Mouse (Mus musculus) kidney, embryonic 16.5 days (tissue): ENCODE measurements around the gene 1700066M21Rik. TPM values are rescaled to one million over a fixed set of nuclear protein-coding genes. Genes with fewer than 3 reads are reported as not detected.

Source experiments
- ATAC-seq: fragments of 200-750 bp; cut with Nextera tagmentation; 2 replicates; pipeline ENCODE4 v1.8.0; 2017; ENCODE audit warnings: moderate TSS enrichment; ENCODE audit not compliant: low FRiP score, low TSS enrichment
- H3K27ac ChIP-seq: fragments of 300-500 bp; sonication (generic); 2 replicates; pipeline ENCODE4 v1.5.1; 2014; ENCODE audit warnings: low read length
- H3K27me3 ChIP-seq: fragments of 300-500 bp; sonication (generic); 2 replicates; pipeline ENCODE4 v1.6.1; 2014; ENCODE audit warnings: low read length, control low read depth, mixed read lengths; ENCODE audit not compliant: insufficient read depth
- H3K36me3 ChIP-seq: fragments of 300-500 bp; sonication (generic); 2 replicates; pipeline ENCODE4 v1.6.1; 2014; ENCODE audit warnings: low read length, control low read depth, mixed read lengths; ENCODE audit not compliant: insufficient read depth
- H3K4me1 ChIP-seq: fragments of 300-500 bp; sonication (generic); 2 replicates; pipeline ENCODE4 v1.6.1; 2014; ENCODE audit warnings: low read length, control low read depth, mixed read lengths; ENCODE audit not compliant: insufficient read depth
- H3K4me2 ChIP-seq: fragments of 300-500 bp; sonication (generic); replicated peaks from 2 replicates; pipeline ENCODE4 v1.6.1; 2014; ENCODE audit warnings: low read depth, low read length
- H3K4me3 ChIP-seq: fragments of 300-500 bp; sonication (generic); 2 replicates; pipeline ENCODE4 v1.5.1; 2014; ENCODE audit warnings: mild to moderate bottlenecking, low read length
- H3K9ac ChIP-seq: fragments of 300-500 bp; sonication (generic); replicated peaks from 2 replicates; pipeline ENCODE4 v1.6.1; 2014; ENCODE audit warnings: low read length
- H3K9me3 ChIP-seq: fragments of 300-500 bp; sonication (generic); 2 replicates; pipeline ENCODE4 v1.6.1; 2016; ENCODE audit warnings: low read length, control low read depth
- WGBS: fragments of 180-500 bp; shearing (Covaris S2); extraction: QIAGEN DNeasy Blood & Tissue Kit; methylation state at CpG from one replicate; pipeline ENCODE4 v1.1.7; 2014; 5-methylcytosine and 5-hydroxymethylcytosine counted together
- polyA plus RNA-seq: library from polyadenylated mRNA; unstranded; fragments of >200 nt; fragmentation: Nextera tagmentation; extraction: Ambion mirVana; gene quantifications from 2 replicates; pipeline ENCODE4 v1.2.1, GENCODE M21; 2015

The 1700066M21Rik gene
- polyA plus RNA-seq, 1 experiment from 2014 or later: 12.9 TPM

GRCm38 (mm10) chr1:57351941-57352340 is 25.5 kb upstream of the 1700066M21Rik start:
- 56% methylated on average over 1 of the region's 1 CpGs for WGBS
- H3K4me1 ChIP-seq: no peaks in the 10 kb centered on the region
- no peaks in the 10 kb centered on the region for H3K27me3 ChIP-seq
- no peak overlapping the region for H3K9ac ChIP-seq
- no peaks in the 10 kb centered on the region for H3K9me3 ChIP-seq
- no peak overlapping the region for H3K4me3 ChIP-seq
- ATAC-seq: no peak
- H3K4me2 ChIP-seq: no peak overlapping the region
- no peaks in the 10 kb centered on the region for H3K36me3 ChIP-seq
- H3K27ac ChIP-seq: no peak overlapping the region

- no peaks in the 10 kb centered on the region for H3K36me3 ChIP-seq
- H3K27me3 ChIP-seq: no peaks in the 10 kb centered on the region
- H3K4me2 ChIP-seq: no peak overlapping the region
- 73% methylated on average over 5 of the region's 5 CpGs for WGBS
- H3K4me1 ChIP-seq: no peaks in the 10 kb centered on the region
- no peak overlapping the region for H3K27ac ChIP-seq
- H3K9me3 ChIP-seq: no peaks in the 10 kb centered on the region
- no peak for ATAC-seq
- no peak overlapping the region for H3K4me3 ChIP-seq
- H3K9ac ChIP-seq: no peak overlapping the region
Measured at GRCm38 (mm10) chr1:57358546-57358945, 18.9 kb upstream of the 1700066M21Rik start.

GRCm38 (mm10) chr1:57367446-57367845 is 10.0 kb upstream of the 1700066M21Rik start:
- 92% methylated on average over 3 of the region's 3 CpGs for WGBS
- Histone ChIP-seq H3K9ac (no peak overlapping the region), H3K36me3 (no peaks in the 10 kb centered on the region), H3K9me3 (no peaks in the 10 kb centered on the region), H3K4me1 (no peaks in the 10 kb centered on the region), H3K27ac (no peak overlapping the region), H3K27me3 (no peaks in the 10 kb centered on the region), H3K4me2 (no peak overlapping the region), H3K4me3 (no peak overlapping the region)
- ATAC-seq: no peak

GRCm38 (mm10) chr1:57369111-57369510 is 8.3 kb upstream of the 1700066M21Rik start:
- H3K4me1 ChIP-seq: no peaks in the 10 kb centered on the region
- 82% methylated on average over 4 of the region's 4 CpGs for WGBS
- no peaks in the 10 kb centered on the region for H3K36me3 ChIP-seq
- H3K27ac ChIP-seq: no peak overlapping the region
- H3K9me3 ChIP-seq: no peaks in the 10 kb centered on the region
- no peak overlapping the region for H3K4me2 ChIP-seq
- H3K4me3 ChIP-seq: no peak overlapping the region
- no peak overlapping the region for H3K9ac ChIP-seq
- H3K27me3 ChIP-seq: no peaks in the 10 kb centered on the region
- ATAC-seq: no peak

- ATAC-seq: no peak
- no peak overlapping the region for H3K9ac ChIP-seq
- no peak overlapping the region for H3K4me2 ChIP-seq
- no peaks in the 10 kb centered on the region for H3K27me3 ChIP-seq
- H3K9me3 ChIP-seq: no peaks in the 10 kb centered on the region
- H3K4me3 ChIP-seq: no peak overlapping the region
- H3K27ac ChIP-seq: no peak overlapping the region
- 74% methylated on average over 4 of the region's 4 CpGs for WGBS
- no peaks in the 10 kb centered on the region for H3K36me3 ChIP-seq
- no peaks in the 10 kb centered on the region for H3K4me1 ChIP-seq
Measured at GRCm38 (mm10) chr1:57370451-57370850, 7.0 kb upstream of the 1700066M21Rik start.

GRCm38 (mm10) chr1:57375276-57375675 is 2.1 kb upstream of the 1700066M21Rik start:
- ATAC-seq: no peak
- H3K27me3 ChIP-seq: no peaks in the 10 kb centered on the region
- H3K4me3 ChIP-seq: no peak overlapping the region
- 91% methylated on average over 2 of the region's 2 CpGs for WGBS
- H3K9me3 ChIP-seq: no peaks in the 10 kb centered on the region
- H3K27ac ChIP-seq: no peak overlapping the region
- no peaks in the 10 kb centered on the region for H3K36me3 ChIP-seq
- no peak overlapping the region for H3K9ac ChIP-seq
- H3K4me2 ChIP-seq: no peak overlapping the region
- peaks cover 8% of the 10 kb centered on the region for H3K4me1 ChIP-seq

- H3K36me3 ChIP-seq: no peaks in the 10 kb centered on the region
- 65% methylated on average over 6 of the region's 6 CpGs for WGBS
- H3K9ac ChIP-seq: peak overlapping the region; percentile 86
- H3K4me1 ChIP-seq: peaks cover 8% of the 10 kb centered on the region
- no peak for ATAC-seq
- H3K9me3 ChIP-seq: no peaks in the 10 kb centered on the region
- H3K4me2 ChIP-seq: peak overlapping the region; percentile 62
- no peak overlapping the region; the same call in 1 of the 2 replicates for H3K27ac ChIP-seq
- H3K27me3 ChIP-seq: no peaks in the 10 kb centered on the region
- peak overlapping the region; percentile 91 for H3K4me3 ChIP-seq
Measured at GRCm38 (mm10) chr1:57376806-57377205, 614 bp upstream of the 1700066M21Rik start.

GRCm38 (mm10) chr1:57386519-57386918 is 9.1 kb downstream of the 1700066M21Rik start:
- Histone ChIP-seq H3K4me3 (no peak overlapping the region), H3K4me2 (no peak overlapping the region), H3K27me3 (no peaks in the 10 kb centered on the region), H3K9ac (no peak overlapping the region), H3K4me1 (no peaks in the 10 kb centered on the region), H3K9me3 (no peaks in the 10 kb centered on the region), H3K36me3 (0 out of 2 replicates have a peak, but pooled peaks cover 7% of the 10 kb centered on the region), H3K27ac (no peak overlapping the region)
- ATAC-seq: no peak

- no peak overlapping the region for H3K4me2 ChIP-seq
- no peak overlapping the region for H3K4me3 ChIP-seq
- H3K4me1 ChIP-seq: no peaks in the 10 kb centered on the region
- H3K9me3 ChIP-seq: no peaks in the 10 kb centered on the region
- H3K27me3 ChIP-seq: no peaks in the 10 kb centered on the region
- WGBS: 87% methylated on average over 2 of the region's 2 CpGs
- peaks cover 13% of the 10 kb centered on the region; the same call in 1 of the 2 replicates for H3K36me3 ChIP-seq
- no peak for ATAC-seq
- no peak overlapping the region for H3K9ac ChIP-seq
- no peak overlapping the region for H3K27ac ChIP-seq
Measured at GRCm38 (mm10) chr1:57387876-57388275, 10.5 kb downstream of the 1700066M21Rik start.

- Histone ChIP-seq H3K9me3 (no peaks in the 10 kb centered on the region), H3K4me3 (no peak overlapping the region), H3K27me3 (no peaks in the 10 kb centered on the region), H3K4me1 (no peaks in the 10 kb centered on the region), H3K9ac (no peak overlapping the region), H3K36me3 (peaks cover 16% of the 10 kb centered on the region; the same call in 1 of the 2 replicates), H3K27ac (no peak overlapping the region), H3K4me2 (no peak overlapping the region)
- WGBS: 93% methylated on average over 8 of the region's 8 CpGs
- no peak for ATAC-seq
Measured at GRCm38 (mm10) chr1:57388402-57389155, 11.2 kb downstream of the 1700066M21Rik start.
